Mouse (Mus musculus) C2C12 (cell line): ENCODE data around the gene Cenpb. TPM values are rescaled to one million over a fixed set of nuclear protein-coding genes. Genes with fewer than 3 reads are reported as not detected.

Experiments
- H3K27me3 ChIP-seq: one replicate; pipeline ENCODE4 v1.6.1; 2011; ENCODE audit not compliant: control insufficient read depth, insufficient read depth, insufficient read length
- H3K36me3 ChIP-seq: one replicate; pipeline ENCODE4 v1.6.1; 2011; ENCODE audit not compliant: control insufficient read depth, insufficient read depth
- H3K4me3 ChIP-seq: one replicate; pipeline ENCODE4 v1.5.1; 2011; ENCODE audit warnings: mild to moderate bottlenecking, control low read depth; ENCODE audit not compliant: poor library complexity, insufficient read depth, severe bottlenecking
- H3K79me2 ChIP-seq: one replicate; pipeline ENCODE4 v1.6.1; 2011; ENCODE audit not compliant: control insufficient read depth, insufficient read depth
- H3K79me3 ChIP-seq: one replicate; pipeline ENCODE4 v1.6.1; 2011; ENCODE audit warnings: low read depth, control low read depth
- H3ac ChIP-seq: one replicate; pipeline ENCODE3; 2011; ENCODE audit warnings: low read depth; ENCODE audit not compliant: control insufficient read depth, insufficient read length
- CEBPB ChIP-seq: IDR thresholded peaks from one replicate; pipeline ENCODE4 v1.6.1; 2011; ENCODE audit warnings: low read depth, mild to moderate bottlenecking, control low read depth, moderate library complexity
- CTCF ChIP-seq: IDR thresholded peaks from one replicate; pipeline ENCODE4 v1.5.1; 2011; ENCODE audit not compliant: control insufficient read depth, insufficient read depth, insufficient read length
- FOSL1 ChIP-seq: IDR thresholded peaks from one replicate; pipeline ENCODE4 v1.8.0; 2011; ENCODE audit warnings: mild to moderate bottlenecking, low read length; ENCODE audit not compliant: poor library complexity, insufficient read depth, severe bottlenecking
- MAX ChIP-seq: IDR thresholded peaks from one replicate; pipeline ENCODE4 v1.6.1; 2011; ENCODE audit warnings: mild to moderate bottlenecking, control low read depth
- MYOD1 ChIP-seq: IDR thresholded peaks from one replicate; pipeline ENCODE4 v1.6.1; 2011; ENCODE audit warnings: low read depth; ENCODE audit not compliant: control insufficient read depth, insufficient read length
- MYOG ChIP-seq: IDR thresholded peaks from one replicate; pipeline ENCODE4 v1.6.1; 2011; ENCODE audit not compliant: control insufficient read depth, insufficient read length; ENCODE audit errors: extremely low read depth
- USF1 ChIP-seq: IDR thresholded peaks from one replicate; pipeline ENCODE4 v1.6.1; 2011; ENCODE audit warnings: low read depth, mild to moderate bottlenecking, control low read depth, moderate library complexity
- polyA plus RNA-seq: library from polyadenylated mRNA; unstranded; fragments of >200 nt; fragmentation: generic; extraction: Trizol; gene quantifications from one replicate; pipeline ENCODE4 v1.2.1, GENCODE M21; 2012; ENCODE audit warnings: missing spikeins

Gene Cenpb
- polyA plus RNA-seq, 1 experiment = 168 TPM

- Histone ChIP-seq H3K79me3 (peaks cover under 1% of the 10 kb centered on the region), H3K79me2 (peaks cover 2% of the 10 kb centered on the region), H3K4me3 (no peak overlapping the region), H3K36me3 (no peaks in the 10 kb centered on the region), H3ac (no peak overlapping the region), H3K27me3 (no peaks in the 10 kb centered on the region)
- TF ChIP-seq FOSL1 (no peak), MYOD1 (no peak), MYOG (no peak), MAX (no peak), CEBPB (no peak), USF1 (no peak), CTCF (no peak)
These were observed 8.9 kb downstream of the Cenpb start for GRCm38 (mm10) chr2:131170936-131171335.

- no peaks in the 10 kb centered on the region for H3K79me2 ChIP-seq
- H3K79me3 ChIP-seq = no peaks in the 10 kb centered on the region
- no peak overlapping the region for H3K4me3 ChIP-seq
- H3ac ChIP-seq = no peak overlapping the region
- no peaks in the 10 kb centered on the region for H3K27me3 ChIP-seq
- H3K36me3 ChIP-seq = no peaks in the 10 kb centered on the region
- TF ChIP-seq USF1 (no peak), CTCF (no peak), MYOD1 (no peak), MYOG (no peak), FOSL1 (no peak), MAX (no peak)
These were observed 11.0 kb downstream of the Cenpb start for GRCm38 (mm10) chr2:131168914-131169313.

- Histone ChIP-seq H3K36me3 (no peaks in the 10 kb centered on the region), H3K79me3 (no peaks in the 10 kb centered on the region), H3K79me2 (no peaks in the 10 kb centered on the region), H3K4me3 (no peak overlapping the region), H3K27me3 (no peaks in the 10 kb centered on the region), H3ac (no peak overlapping the region)
- no peak for TF ChIP-seq CTCF
- no peak for TF ChIP-seq MAX
- no peak for TF ChIP-seq MYOG
- TF ChIP-seq CEBPB = no peak
- TF ChIP-seq MYOD1 = no peak
- TF ChIP-seq FOSL1 = no peak
These were observed 11.9 kb downstream of the Cenpb start for GRCm38 (mm10) chr2:131167984-131168383.

GRCm38 (mm10) chr2:131166172-131166571 is 13.7 kb downstream of the Cenpb start:
- no peaks in the 10 kb centered on the region for H3K27me3 ChIP-seq
- TF ChIP-seq MYOG = no peak
- TF ChIP-seq CEBPB = no peak
- TF ChIP-seq CTCF = no peak
- no peak for TF ChIP-seq MYOD1
- no peak for TF ChIP-seq USF1
- no peak for TF ChIP-seq MAX
- TF ChIP-seq FOSL1 = no peak
- no peaks in the 10 kb centered on the region for H3K79me3 ChIP-seq
- no peaks in the 10 kb centered on the region for H3K79me2 ChIP-seq
- H3K4me3 ChIP-seq = no peak overlapping the region
- H3K36me3 ChIP-seq = no peaks in the 10 kb centered on the region
- H3ac ChIP-seq = no peak overlapping the region

DNA sequence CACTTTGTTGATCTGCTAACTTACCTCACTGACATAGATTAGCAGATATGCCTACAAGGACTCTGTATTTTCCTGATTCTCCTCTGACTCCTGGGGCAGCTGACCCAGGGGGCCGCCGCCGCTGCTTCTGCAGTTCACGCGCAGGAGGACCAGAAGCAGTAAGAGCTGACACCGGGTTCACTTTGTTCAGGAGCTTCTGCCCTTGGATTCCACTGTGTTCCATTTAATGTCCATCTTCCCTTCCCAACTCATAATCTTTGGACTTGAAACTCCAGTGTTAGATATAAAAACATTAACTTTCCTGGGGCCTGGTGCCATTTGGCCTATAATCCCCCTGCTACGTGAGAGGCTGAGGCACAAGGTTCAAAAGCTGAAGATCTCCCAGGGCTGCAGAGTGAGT is 15.9 kb downstream of the Cenpb start:
- no peaks in the 10 kb centered on the region for H3K27me3 ChIP-seq
- TF ChIP-seq MYOD1 (no peak), CTCF (no peak), MAX (no peak), FOSL1 (no peak), CEBPB (no peak), MYOG (no peak), USF1 (no peak)
- no peak overlapping the region for H3ac ChIP-seq
- H3K79me2 ChIP-seq = peaks cover 8% of the 10 kb centered on the region
- H3K4me3 ChIP-seq = no peak overlapping the region
- peaks cover 2% of the 10 kb centered on the region for H3K79me3 ChIP-seq
- no peaks in the 10 kb centered on the region for H3K36me3 ChIP-seq

DNA sequence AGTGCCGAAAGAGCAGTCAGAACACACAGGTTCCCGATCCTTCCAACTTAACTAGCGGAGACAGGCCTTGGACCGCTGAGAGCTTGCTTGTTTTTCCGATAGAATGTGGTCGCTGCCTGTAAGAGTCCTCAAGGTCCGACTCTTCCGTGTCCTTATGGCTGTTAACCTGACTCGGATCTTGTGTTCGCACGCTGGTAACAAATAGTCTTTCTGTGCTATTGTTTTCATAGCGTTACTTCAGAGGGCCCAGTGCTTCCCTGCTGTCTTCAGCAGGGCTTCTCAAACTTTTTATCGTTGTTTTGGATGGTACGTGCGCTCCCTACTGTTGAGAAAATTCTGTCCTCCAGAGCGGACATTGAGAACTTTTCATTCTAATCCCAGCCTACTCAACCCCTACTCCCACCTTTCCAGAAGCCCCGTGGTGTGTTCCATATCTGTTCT is 19.2 kb downstream of the Cenpb start:
- H3K27me3 ChIP-seq = no peaks in the 10 kb centered on the region
- peak overlapping the region; percentile 41 for H3ac ChIP-seq
- TF ChIP-seq MYOD1 = no peak
- no peak for TF ChIP-seq MYOG
- no peak for TF ChIP-seq MAX
- no peak for TF ChIP-seq CTCF
- TF ChIP-seq USF1 = no peak
- no peak for TF ChIP-seq CEBPB
- TF ChIP-seq FOSL1 = no peak
- peaks cover 4% of the 10 kb centered on the region for H3K36me3 ChIP-seq
- peaks cover 10% of the 10 kb centered on the region for H3K79me3 ChIP-seq
- peaks cover 33% of the 10 kb centered on the region for H3K79me2 ChIP-seq
- H3K4me3 ChIP-seq = peak overlapping the region; percentile 88
